In genomic region chr19:47865353-47865947, GRCm38 (mm10) we compare ENCODE assay signal across 8 mouse cellular contexts. TPM values are rescaled to one million over a fixed set of nuclear protein-coding genes. Genes with fewer than 3 reads are reported as not detected.
A peak's percentile ranks its signal among the peaks of the same experiment; 100 is the strongest.
DNase-seq lines count a peak whose midpoint lies in the region; ATAC-seq lines count a peak whose summit lies in the region.

TSS of gene Gsto2 (plus strand) at chr19:47865534.

- peak within 1 kb of the TSS; percentile 83 for H3K4me2 ChIP-seq in hindbrain, embryonic 14.5 days (replicated peaks)

- peaks cover 10% of the 10 kb centered on the region; the same call in 1 of the 2 replicates for H3K4me1 ChIP-seq in hindbrain, embryonic 14.5 days (replicated peaks; ENCODE audit: control insufficient read depth, insufficient read depth, low read length)

- under 1% methylated on average over 49 of the region's 49 CpGs for WGBS in hindbrain, embryonic 14.5 days

- peak within 1 kb of the TSS; percentile 58 for H3K4me3 ChIP-seq in hindbrain, embryonic 14.5 days (replicated peaks; ENCODE audit: low read length)

- ATAC-seq in hindbrain, embryonic 14.5 days (ENCODE audit: low FRiP score), result peak; percentile 100

- peak within 1 kb of the TSS; percentile 93 for H3K27ac ChIP-seq in hindbrain, embryonic 14.5 days

- no peaks in the 10 kb centered on the region for H3K9me3 ChIP-seq in hindbrain, embryonic 14.5 days (ENCODE audit: control insufficient read depth, low read length)

- peak within 1 kb of the TSS; percentile 84 for H3K9ac ChIP-seq in hindbrain, embryonic 14.5 days

- peaks cover 14% of the 10 kb centered on the region; the same call in 1 of the 2 replicates for H3K36me3 ChIP-seq in hindbrain, embryonic 14.5 days (replicated peaks; ENCODE audit: control insufficient read depth, insufficient read depth)

- DNase-seq in R1 (ENCODE audit: low read depth, low spot score), result peak; percentile 95
- DNase-seq in cerebellum, postnatal 25 days, result peak; percentile 95 to 97
- DNase-seq in frontal cortex, postnatal 25 days (ENCODE audit: low spot score in 2 of 2), result peak; percentile 79 to 88
- peak; percentile 94 for DNase-seq in hindbrain, embryonic 14.5 days (ENCODE audit: low spot score)
- DNase-seq in layer of hippocampus, postnatal 36 days, result peak; percentile 93 to 94
- peak; percentile 95 for DNase-seq in lung, postnatal 36 days
- peak; percentile 98 for DNase-seq in retina, postnatal 1 day
- DNase-seq in urinary bladder, adult 18-20 months (ENCODE audit: low spot score in 2 of 2), result peak; percentile 79 to 92

- no peaks in the 10 kb centered on the region for H3K27me3 ChIP-seq in hindbrain, embryonic 14.5 days (ENCODE audit: control insufficient read depth, insufficient read depth, low read length)

RNA-seq across cellular contexts. Expression of gene Gsto2, which starts in this region (rescaled TPM):
- polyA plus RNA-seq in hindbrain, embryonic 14.5 days (2014; fragmentation: Nextera tagmentation; extraction: Ambion mirVana), result 1.2 and 1.3 TPM in 2 replicates
- 1 to 10 TPM; 2.7 to 3.1 TPM for total RNA-seq in layer of hippocampus, postnatal 36 days (2021)

Comparison
In these comparisons a context has a peak if more than half of its experiments do, and no peak if none do; other contexts are left out.
1. Peak in every context shown above with its lines: DNase-seq, ATAC-seq, H3K4me3 ChIP-seq and H3K27ac ChIP-seq.